Mouse (Mus musculus): ENCODE data around the gene Rbm6.

GRCm38 (mm10) chr9:107887804-107888266 is 14.8 kb upstream of the Rbm6 start, which contains the start of gene Mon1a:
- TF ChIP-seq POLR2A (IDR thresholded peaks at IDR 0.05; ENCODE audit: control insufficient read depth in 1 of 2, insufficient read depth in 1 of 2, low read depth in 1 of 2, low read length in 2 of 2, poor library complexity in 1 of 2) (peak in 1 of 2 experiments; percentile 65; a peak in 1 of 4 replicates), CTCF (IDR thresholded peaks at IDR 0.05 in 2 of 3, conservative IDR thresholded peaks at IDR 0.05 in 1 of 3; ENCODE audit: control insufficient read depth in 1 of 3, insufficient read depth in 1 of 3, low read depth in 2 of 3, low read length in 3 of 3, poor library complexity in 1 of 3, severe bottlenecking in 1 of 3) (no peak), POLR2AphosphoS2 (IDR thresholded peaks at IDR 0.05; ENCODE audit: low read length) (peak; percentile 45; the same call in 1 of the 2 replicates), TCF12 (IDR thresholded peaks at IDR 0.05; ENCODE audit: low read depth, low read length) (0 out of 2 replicates have a peak, but pooled peaks have one; percentile 49), HCFC1 (IDR thresholded peaks at IDR 0.05; ENCODE audit: low read depth, low read length) (peak; percentile 97), POLR2AphosphoS5 (IDR thresholded peaks at IDR 0.05; ENCODE audit: borderline replicate concordance, low read depth, low read length) (no peak), NELFE (IDR thresholded peaks at IDR 0.05; ENCODE audit: low read depth, low read length) (peak; percentile 51), ZC3H11A (IDR thresholded peaks at IDR 0.05; ENCODE audit: low read depth, low read length) (no peak), ETS1 (IDR thresholded peaks at IDR 0.05; ENCODE audit: low read depth, low read length) (peak; percentile 58), GATA1 (IDR thresholded peaks at IDR 0.05; ENCODE audit: low read depth, low read length) (no peak), TBP (IDR thresholded peaks at IDR 0.05; ENCODE audit: low read depth, low read length) (0 out of 2 replicates have a peak, but pooled peaks have one; percentile 49), ZNF384 (IDR thresholded peaks at IDR 0.05; ENCODE audit: low read depth, low read length) (no peak), ELF1 (IDR thresholded peaks at IDR 0.05; ENCODE audit: low read depth, low read length) (peak; percentile 96)

Data from MEL (cell line).